Mouse (Mus musculus) left cerebral cortex, postnatal 4 days (tissue): Measurements from ENCODE around the gene Gm32802. TPM values are rescaled to one million over a fixed set of nuclear protein-coding genes. Genes with fewer than 3 reads are reported as not detected.
"Not testable (repeated sequence)": the region's sequence is repeated elsewhere in the genome, so short reads cannot be mapped to it uniquely, and the experiment has no call there.

Experiments
- DNase-seq: peaks from one replicate; pipeline ENCODE4 v3.0.0-alpha.2; 2022
- intact Hi-C: fragments of 180-260 bp; cut with DNase I; formaldehyde crosslinking; loops from one replicate; pipeline ENCODE4 v1.15.1; 2025
- total RNA-seq, 2 experiments: library from RNA; stranded (reverse); gene quantifications; 2 replicates each; pipeline ENCODE4 v1.2.3; 2021

Gm32802 gene
- total RNA-seq = under 1 TPM; 0.64 to 0.98 TPM

DNA sequence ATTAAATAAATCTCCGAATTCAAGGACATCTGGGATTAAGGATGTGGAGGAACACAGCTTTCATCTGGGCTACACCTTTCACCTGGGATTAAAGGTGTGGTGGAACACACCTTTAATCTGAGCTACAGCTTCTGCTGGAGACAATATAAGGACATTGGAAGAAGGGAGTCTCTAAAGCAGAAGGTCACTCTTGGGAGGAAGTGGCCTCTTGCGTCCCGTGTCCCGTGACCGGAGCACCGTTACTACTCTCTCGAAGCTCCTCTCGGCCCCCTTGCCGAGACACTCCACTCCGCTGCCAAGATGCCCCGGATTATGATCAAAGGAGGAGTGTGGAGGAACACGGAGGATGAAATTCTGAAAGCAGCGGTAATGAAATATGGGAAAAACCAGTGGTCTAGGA, at the start of gene Gm32802:
Gene Gm32802 (plus strand): TSS at position 301 of the 400 bp plus-strand sequence.
- DNase-seq, intact Hi-C loops: not testable (repeated sequence)

DNA sequence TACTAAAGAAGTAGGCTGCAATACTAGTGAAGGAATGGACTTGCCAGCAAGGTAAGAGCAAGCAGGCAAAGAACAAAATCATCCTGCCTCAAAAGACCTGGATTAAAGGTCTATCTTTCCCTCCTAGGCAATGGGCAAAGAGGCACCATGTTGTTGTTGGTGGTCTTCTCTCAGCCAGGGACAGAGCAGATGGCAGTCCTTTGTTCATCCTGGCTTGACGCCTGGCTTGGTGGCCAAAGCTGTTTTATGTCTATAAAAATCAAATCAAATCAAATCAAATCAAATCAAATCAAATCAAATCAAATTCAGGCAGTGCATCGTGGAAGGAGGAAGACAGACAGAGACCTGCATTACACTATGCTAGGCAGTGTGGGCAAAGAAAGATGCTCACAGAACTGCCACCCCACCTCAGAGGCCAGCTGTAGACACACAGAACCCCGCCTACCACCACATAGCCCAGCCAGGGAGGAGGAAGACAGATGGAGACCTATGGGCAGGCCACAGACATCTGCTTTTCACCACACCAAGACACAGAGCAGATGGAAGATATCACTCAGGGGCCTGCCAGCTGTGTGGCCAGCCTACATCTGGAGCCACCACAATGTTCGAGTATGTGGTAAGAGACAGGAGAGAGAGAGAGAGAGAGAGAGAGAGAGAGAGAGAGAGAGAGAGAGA, 42.6 kb upstream of the Gm32802 start:
- intact Hi-C loops = not testable (repeated sequence)
- DNase-seq = peak; percentile 44

DNA sequence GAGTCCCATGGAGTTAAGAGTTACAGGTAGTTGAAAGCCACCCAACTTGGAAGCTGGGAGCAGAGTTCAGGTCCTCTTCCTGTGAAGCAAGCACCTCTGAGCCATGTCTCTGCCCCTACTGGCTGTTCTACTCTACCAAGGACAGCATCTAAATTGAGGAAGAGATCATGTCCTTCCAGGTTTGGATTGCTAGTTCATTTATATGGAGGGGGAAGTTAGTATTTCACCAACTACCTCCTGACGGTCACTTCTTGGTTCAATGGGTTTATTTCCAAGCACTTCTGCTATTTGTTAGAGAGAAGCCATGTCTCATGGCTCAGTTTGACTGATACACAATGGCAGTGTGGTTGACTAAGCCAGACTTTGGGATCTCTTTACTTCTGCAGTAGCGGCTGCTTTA, 30.9 kb upstream of the Gm32802 start:
- DNase-seq, intact Hi-C loops: not testable (repeated sequence)

DNA sequence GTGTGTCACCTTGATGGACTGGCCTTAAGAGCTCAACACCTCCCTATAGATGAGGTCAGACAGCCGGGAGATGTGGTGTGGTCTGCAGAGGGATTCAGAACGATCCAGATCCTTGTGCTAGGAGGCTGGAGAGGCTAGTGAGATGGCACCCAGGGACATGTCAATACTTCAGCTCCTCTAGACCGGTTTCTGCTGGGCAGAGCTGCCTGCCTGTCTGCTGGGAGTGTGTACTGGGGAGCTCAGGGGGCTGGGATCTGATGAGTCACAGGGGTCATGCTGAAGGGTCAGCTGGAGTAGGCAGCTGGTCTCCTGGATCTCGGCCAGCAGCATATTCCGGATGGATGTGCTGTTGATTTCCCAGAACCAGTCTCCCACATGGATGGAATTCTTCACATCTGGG, 25.9 kb upstream of the Gm32802 start:
- intact Hi-C loops, DNase-seq: not testable (repeated sequence)

DNA sequence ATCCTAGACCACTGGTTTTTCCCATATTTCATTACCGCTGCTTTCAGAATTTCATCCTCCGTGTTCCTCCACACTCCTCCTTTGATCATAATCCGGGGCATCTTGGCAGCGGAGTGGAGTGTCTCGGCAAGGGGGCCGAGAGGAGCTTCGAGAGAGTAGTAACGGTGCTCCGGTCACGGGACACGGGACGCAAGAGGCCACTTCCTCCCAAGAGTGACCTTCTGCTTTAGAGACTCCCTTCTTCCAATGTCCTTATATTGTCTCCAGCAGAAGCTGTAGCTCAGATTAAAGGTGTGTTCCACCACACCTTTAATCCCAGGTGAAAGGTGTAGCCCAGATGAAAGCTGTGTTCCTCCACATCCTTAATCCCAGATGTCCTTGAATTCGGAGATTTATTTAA, 17.8 kb upstream of the Gm32802 start, which contains the start of gene Gm32717:
Gene Gm32717 (minus strand): TSS at position 101 of the 400 bp plus-strand sequence.
- intact Hi-C loops, DNase-seq: not testable (repeated sequence)

DNA sequence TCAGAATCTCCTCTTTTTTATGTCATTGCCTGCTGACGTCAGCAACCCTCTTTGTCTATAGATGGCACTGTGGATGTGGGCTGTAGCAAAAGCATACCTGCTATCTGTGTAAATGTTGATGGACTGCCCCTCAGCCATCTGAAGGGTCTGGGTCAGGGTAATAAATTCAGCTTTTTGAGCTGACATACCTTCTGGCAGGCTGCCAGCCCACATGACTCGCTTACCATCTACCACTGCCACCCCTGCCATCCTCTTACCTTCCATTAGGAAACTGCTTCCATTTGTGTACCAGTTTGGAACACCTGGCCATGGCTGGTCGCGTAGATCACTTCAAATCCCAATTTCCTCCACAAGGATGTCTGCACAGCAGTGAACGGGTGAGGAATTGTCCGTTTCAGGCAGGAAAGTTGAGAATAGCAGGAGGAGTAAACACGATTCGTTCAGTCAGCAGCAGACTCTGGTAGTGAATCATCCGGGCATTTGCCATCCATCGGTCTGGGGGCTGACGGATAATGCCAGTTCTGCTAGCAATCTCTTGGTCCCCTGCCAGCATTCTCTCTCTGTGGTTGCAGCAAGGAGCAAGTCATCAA, 9.4 kb upstream of the Gm32802 start:
- DNase-seq = peak; percentile 24
- intact Hi-C loops = not testable (repeated sequence)

DNA sequence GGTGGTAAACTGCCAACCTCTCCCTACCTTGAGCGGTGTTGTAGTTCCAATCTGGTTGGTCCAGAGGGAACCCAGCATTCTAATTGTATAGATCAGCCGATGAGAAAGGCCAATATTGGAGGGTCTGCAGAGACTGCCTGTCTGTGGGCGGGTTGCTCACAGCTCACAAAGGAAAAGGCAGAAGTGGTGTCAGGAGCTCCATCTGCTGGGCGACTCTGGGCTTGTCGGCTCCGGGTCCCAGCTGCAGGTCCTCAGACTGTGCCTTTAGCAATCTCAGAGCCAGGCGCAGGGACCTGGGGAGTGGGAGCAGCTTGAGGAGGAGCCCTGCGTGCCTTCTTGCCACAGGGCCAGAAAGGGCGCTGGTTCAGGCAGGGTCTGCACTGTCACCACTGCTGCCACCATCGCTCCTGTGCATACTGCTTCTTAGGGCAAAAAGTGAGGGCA, 7.6 kb upstream of the Gm32802 start:
- peak; percentile 53 for DNase-seq
- intact Hi-C loops = no loop called here

DNA sequence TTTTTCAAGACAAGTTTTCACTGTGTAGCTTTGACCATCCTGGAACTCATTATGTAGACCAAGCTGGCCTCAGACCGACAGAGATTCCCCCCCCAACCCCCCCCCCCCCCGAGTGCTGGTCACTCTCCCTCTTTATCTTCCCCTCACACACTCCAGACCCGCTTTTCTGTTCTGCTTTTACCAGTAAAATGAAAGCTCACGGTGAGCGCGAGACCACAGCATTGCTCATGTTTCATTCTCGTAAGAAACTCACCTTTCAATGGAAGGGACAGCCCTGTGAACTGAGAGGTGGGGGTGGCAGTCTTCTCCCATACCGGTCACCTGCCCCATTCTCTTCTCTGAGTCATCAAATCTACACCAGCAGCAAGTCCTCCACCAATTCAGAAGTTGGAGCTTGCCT, 10.3 kb downstream of the Gm32802 start:
- DNase-seq = not testable (repeated sequence)

DNA sequence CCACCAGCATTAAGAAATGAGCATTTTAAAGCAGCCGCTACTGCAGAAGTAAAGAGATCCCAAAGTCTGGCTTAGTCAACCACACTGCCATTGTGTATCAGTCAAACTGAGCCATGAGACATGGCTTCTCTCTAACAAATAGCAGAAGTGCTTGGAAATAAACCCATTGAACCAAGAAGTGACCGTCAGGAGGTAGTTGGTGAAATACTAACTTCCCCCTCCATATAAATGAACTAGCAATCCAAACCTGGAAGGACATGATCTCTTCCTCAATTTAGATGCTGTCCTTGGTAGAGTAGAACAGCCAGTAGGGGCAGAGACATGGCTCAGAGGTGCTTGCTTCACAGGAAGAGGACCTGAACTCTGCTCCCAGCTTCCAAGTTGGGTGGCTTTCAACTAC, 12.9 kb downstream of the Gm32802 start:
- DNase-seq, intact Hi-C loops: not testable (repeated sequence)

More for the DNA sequence above, 10.3 kb downstream of the Gm32802 start:
- intact Hi-C loops = not testable (repeated sequence)

DNA sequence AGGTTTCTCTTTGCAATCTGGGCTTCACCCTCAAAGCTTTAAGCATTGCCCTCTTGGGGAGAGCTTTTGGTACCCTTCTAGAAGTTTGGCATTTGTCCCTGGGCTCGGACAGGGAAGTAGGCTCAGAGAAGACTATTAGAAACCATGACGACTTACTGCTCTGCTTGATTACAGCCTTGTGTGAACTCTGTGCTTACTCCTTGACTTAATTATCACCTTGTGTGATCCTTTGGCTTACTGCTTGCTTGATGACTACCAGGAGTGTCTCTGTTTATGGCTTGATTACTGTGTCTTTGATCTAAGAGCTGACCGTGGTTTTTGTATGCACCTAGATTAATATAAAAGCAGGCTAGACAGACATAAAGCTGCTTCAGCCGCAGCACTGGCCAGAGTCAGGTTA, 19.6 kb downstream of the Gm32802 start:
- DNase-seq, intact Hi-C loops: not testable (repeated sequence)

DNA sequence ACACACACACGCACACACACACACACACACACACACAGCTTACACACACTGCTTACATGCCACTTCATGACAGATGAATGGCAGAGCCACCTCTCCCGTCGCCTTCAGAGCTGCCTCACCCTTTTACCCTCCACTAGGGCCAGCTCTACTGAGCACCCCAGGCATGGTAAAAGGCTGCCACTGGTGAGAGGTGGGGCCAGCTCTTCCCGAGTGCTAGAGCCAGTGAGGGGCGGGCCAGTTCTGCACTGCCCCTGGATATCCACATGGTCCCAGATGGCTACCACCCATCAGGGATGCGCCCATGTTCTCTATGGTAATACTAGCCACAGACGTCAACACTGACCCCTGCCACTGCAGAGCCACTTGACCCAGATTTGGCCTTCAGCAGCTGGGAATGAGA, 24.1 kb downstream of the Gm32802 start:
- DNase-seq, intact Hi-C loops: not testable (repeated sequence)

DNA sequence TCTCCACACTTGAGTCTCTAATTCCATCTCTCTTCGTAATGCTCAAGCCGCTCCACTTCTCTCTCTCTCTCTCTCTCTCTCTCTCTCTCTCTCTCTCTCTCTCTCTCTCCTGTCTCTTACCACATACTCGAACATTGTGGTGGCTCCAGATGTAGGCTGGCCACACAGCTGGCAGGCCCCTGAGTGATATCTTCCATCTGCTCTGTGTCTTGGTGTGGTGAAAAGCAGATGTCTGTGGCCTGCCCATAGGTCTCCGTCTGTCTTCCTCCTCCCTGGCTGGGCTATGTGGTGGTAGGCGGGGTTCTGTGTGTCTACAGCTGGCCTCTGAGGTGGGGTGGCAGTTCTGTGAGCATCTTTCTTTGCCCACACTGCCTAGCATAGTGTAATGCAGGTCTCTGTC, 24.5 kb downstream of the Gm32802 start:
- intact Hi-C loops, DNase-seq: not testable (repeated sequence)

DNA sequence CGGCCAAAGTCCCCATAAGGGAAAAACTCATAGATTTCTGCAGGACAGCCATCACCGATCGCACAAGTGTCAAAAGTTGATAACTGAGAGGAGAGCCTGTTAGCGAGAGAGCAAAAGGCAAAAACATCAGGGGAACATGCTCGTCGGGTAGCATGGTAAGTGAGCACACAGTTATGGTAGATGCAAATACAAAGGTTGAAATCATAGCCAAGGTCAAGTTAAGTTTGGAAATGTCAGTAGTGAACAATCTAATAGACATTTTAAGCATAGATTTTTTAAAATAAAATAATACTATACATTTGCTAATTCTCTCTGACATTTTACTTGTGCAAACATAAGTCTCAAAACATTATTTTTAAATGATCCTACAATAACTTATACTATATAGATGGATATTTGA, 36.5 kb downstream of the Gm32802 start, which contains the start of gene Iltifb:
Gene Iltifb (minus strand): TSS at position 101 of the 400 bp plus-strand sequence.
- intact Hi-C loops = no loop called here
- DNase-seq = no peak

DNA sequence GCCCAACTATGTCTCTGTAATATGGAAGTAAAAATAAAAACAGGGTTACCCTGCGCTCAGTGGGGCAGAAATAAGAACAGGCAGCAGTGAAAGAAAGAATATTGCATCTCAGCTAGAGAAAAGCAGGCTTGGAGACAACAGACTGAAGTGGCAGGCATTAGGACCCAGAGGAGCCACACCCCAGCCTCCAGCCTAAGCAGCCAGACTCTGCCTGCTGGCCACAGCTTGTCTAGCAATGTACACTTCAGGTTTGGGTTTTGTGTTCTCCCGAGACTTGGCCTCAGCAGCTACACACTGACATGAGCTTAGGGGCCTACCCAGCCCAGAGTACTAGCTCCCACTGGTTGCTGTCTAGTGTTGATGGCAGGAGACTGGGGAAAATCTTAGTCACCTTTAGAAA, 43.6 kb downstream of the Gm32802 start:
- intact Hi-C loops = not testable (repeated sequence)

More for the DNA sequence above, 43.6 kb downstream of the Gm32802 start:
- DNase-seq = not testable (repeated sequence)

Other genes with a start within 250 kb of the Gm32802 start
- 10 to 100 TPM; 16.7 to 19.7 TPM for gene Mdm1, start 116.9 kb upstream of the Gm32802 start, total RNA-seq
- not detected for gene Il22, start 53.7 kb upstream of the Gm32802 start, total RNA-seq
- under 1 TPM; 0.64 to 0.98 TPM for gene Gm32717, start 17.9 kb upstream of the Gm32802 start, total RNA-seq
- gene Iltifb, start 36.4 kb downstream of the Gm32802 start, total RNA-seq = not detected
- gene Gm9040, start 68.3 kb downstream of the Gm32802 start, total RNA-seq = not detected
- gene Gm9044, start 73.7 kb downstream of the Gm32802 start, total RNA-seq = not detected
- not detected for gene Gm9045, start 79.1 kb downstream of the Gm32802 start, total RNA-seq
- gene Gm9046, start 84.6 kb downstream of the Gm32802 start, total RNA-seq = not detected
- gene Gm9048, start 90.0 kb downstream of the Gm32802 start, total RNA-seq = not detected
- not detected for gene Gm9049, start 95.4 kb downstream of the Gm32802 start, total RNA-seq
- not detected for gene Ifng, start 182.4 kb downstream of the Gm32802 start, total RNA-seq